Mouse (Mus musculus) liver, postnatal 0 days (tissue): ENCODE data around the gene Lbx2.

Source experiments
- CTCF ChIP-seq: sonication (generic); IDR thresholded peaks from 2 replicates; pipeline ENCODE4 v1.5.1; 2016; ENCODE audit warnings: antibody characterized with exemption, low read depth
- EP300 ChIP-seq: IDR thresholded peaks from 2 replicates; pipeline ENCODE4 v1.6.1; 2016; ENCODE audit warnings: antibody characterized with exemption, low read depth, mild to moderate bottlenecking

DNA sequence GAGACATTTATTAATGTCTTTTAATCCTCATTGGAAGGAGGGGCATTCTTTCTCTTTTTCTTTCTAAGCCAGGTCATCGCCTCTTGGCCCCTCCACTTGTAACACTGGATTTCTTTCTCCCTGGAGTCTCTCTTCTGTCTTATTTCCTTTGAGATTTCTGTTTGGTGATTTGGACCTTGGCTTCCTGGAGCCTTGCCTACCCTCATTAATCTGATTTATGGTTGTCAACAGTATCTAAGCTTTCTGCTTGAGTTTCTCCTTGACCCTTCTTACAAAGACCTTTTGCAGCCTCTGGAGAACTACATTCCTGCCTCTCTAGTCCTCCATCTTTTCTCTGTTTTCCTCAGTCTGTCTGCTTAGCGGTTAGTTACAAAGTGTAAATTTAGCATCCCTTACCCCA is 12.2 kb downstream of the Lbx2 start:
- TF ChIP-seq CTCF (no peak), EP300 (no peak)
